Mouse (Mus musculus) forebrain, embryonic 16.5 days (tissue): ENCODE results near the gene Schip1. TPM values are rescaled to one million over a fixed set of nuclear protein-coding genes. Genes with fewer than 3 reads are reported as not detected.
A peak's percentile ranks its signal among the peaks of the same experiment; 100 is the strongest.

Source experiments
- ATAC-seq: fragments of 200-750 bp; cut with Nextera tagmentation; 2 replicates; pipeline ENCODE4 v1.8.0; 2017; ENCODE audit warnings: mild to moderate bottlenecking, moderate library complexity
- H3K27ac ChIP-seq: fragments of 300-500 bp; sonication (generic); 2 replicates; pipeline ENCODE4 v1.5.1; 2014; ENCODE audit warnings: low read length, control low read depth
- H3K27me3 ChIP-seq: fragments of 300-500 bp; sonication (generic); replicated peaks from 2 replicates; pipeline ENCODE4 v1.6.1; 2014; ENCODE audit warnings: low read length; ENCODE audit not compliant: control insufficient read depth, insufficient read depth
- H3K36me3 ChIP-seq: fragments of 300-500 bp; sonication (generic); 2 replicates; pipeline ENCODE4 v1.6.1; 2014; ENCODE audit not compliant: control insufficient read depth, insufficient read depth
- H3K4me1 ChIP-seq: fragments of 300-500 bp; sonication (generic); replicated peaks from 2 replicates; pipeline ENCODE4 v1.6.1; 2014; ENCODE audit warnings: low read length; ENCODE audit not compliant: control insufficient read depth, insufficient read depth
- H3K4me2 ChIP-seq: fragments of 300-500 bp; sonication (generic); 2 replicates; pipeline ENCODE4 v1.6.1; 2014; ENCODE audit warnings: mild to moderate bottlenecking, low read length, control low read depth
- H3K4me3 ChIP-seq: fragments of 300-500 bp; sonication (generic); replicated peaks from 2 replicates; pipeline ENCODE4 v1.5.1; 2014; ENCODE audit warnings: mild to moderate bottlenecking, low read length, control low read depth
- H3K9ac ChIP-seq: fragments of 300-500 bp; sonication (generic); replicated peaks from 2 replicates; pipeline ENCODE4 v1.6.1; 2014; ENCODE audit warnings: low read depth, low read length, control low read depth
- H3K9me3 ChIP-seq: fragments of 300-500 bp; sonication (generic); 2 replicates; pipeline ENCODE4 v1.6.1; 2016; ENCODE audit warnings: low read length; ENCODE audit not compliant: control insufficient read depth
- WGBS: fragments of 180-500 bp; shearing (Covaris S2); extraction: QIAGEN DNeasy Blood & Tissue Kit; methylation state at CpG from one replicate; pipeline ENCODE4 v1.1.7; 2014; 5-methylcytosine and 5-hydroxymethylcytosine counted together
- polyA plus RNA-seq: library from polyadenylated mRNA; unstranded; fragments of >200 nt; fragmentation: Nextera tagmentation; extraction: Ambion mirVana; gene quantifications from 2 replicates; pipeline ENCODE4 v1.2.1, GENCODE M21; 2015

The Schip1 gene
- polyA plus RNA-seq, 1 experiment from 2014 or later = 173 TPM

GRCm38 (mm10) chr3:68350624-68351023 lies 286.0 kb downstream of the Schip1 start:
- H3K9me3 ChIP-seq = peaks cover 3% of the 10 kb centered on the region; the same call in 1 of the 2 replicates
- no peak for ATAC-seq
- H3K4me3 ChIP-seq = no peak overlapping the region
- no peaks in the 10 kb centered on the region for H3K27me3 ChIP-seq
- no peak overlapping the region for H3K9ac ChIP-seq
- no peak overlapping the region for H3K27ac ChIP-seq
- peaks cover 3% of the 10 kb centered on the region for H3K4me1 ChIP-seq
- no peaks in the 10 kb centered on the region for H3K36me3 ChIP-seq
- 89% methylated on average over 6 of the region's 6 CpGs for WGBS
- H3K4me2 ChIP-seq = no peak overlapping the region

GRCm38 (mm10) chr3:68351461-68351860 lies 286.9 kb downstream of the Schip1 start:
- H3K4me2 ChIP-seq = no peak overlapping the region
- ATAC-seq = no peak
- peaks cover 3% of the 10 kb centered on the region for H3K4me1 ChIP-seq
- no peak overlapping the region for H3K4me3 ChIP-seq
- H3K9me3 ChIP-seq = peaks cover 3% of the 10 kb centered on the region; the same call in 1 of the 2 replicates
- H3K27me3 ChIP-seq = no peaks in the 10 kb centered on the region
- no peak overlapping the region for H3K9ac ChIP-seq
- H3K36me3 ChIP-seq = no peaks in the 10 kb centered on the region
- H3K27ac ChIP-seq = no peak overlapping the region
- 44% methylated on average over 3 of the region's 3 CpGs for WGBS

GRCm38 (mm10) chr3:68352961-68353360 lies 288.4 kb downstream of the Schip1 start:
- Histone ChIP-seq H3K27ac (0 out of 2 replicates have a peak overlapping the region, but pooled peaks have one; percentile 18), H3K27me3 (no peaks in the 10 kb centered on the region), H3K9ac (no peak overlapping the region), H3K4me3 (no peak overlapping the region), H3K36me3 (no peaks in the 10 kb centered on the region), H3K4me2 (no peak overlapping the region), H3K4me1 (peaks cover 3% of the 10 kb centered on the region), H3K9me3 (peaks cover 3% of the 10 kb centered on the region; the same call in 1 of the 2 replicates)
- 74% methylated on average over 7 of the region's 7 CpGs for WGBS
- ATAC-seq = peak; percentile 79

GRCm38 (mm10) chr3:68353492-68353891 lies 288.9 kb downstream of the Schip1 start:
- Histone ChIP-seq H3K4me3 (no peak overlapping the region), H3K27me3 (no peaks in the 10 kb centered on the region), H3K9me3 (peaks cover 3% of the 10 kb centered on the region; the same call in 1 of the 2 replicates), H3K36me3 (no peaks in the 10 kb centered on the region), H3K9ac (no peak overlapping the region), H3K4me2 (no peak overlapping the region), H3K27ac (0 out of 2 replicates have a peak overlapping the region, but pooled peaks have one; percentile 18), H3K4me1 (peaks cover 3% of the 10 kb centered on the region)
- ATAC-seq = no peak
- WGBS = 43% methylated on average over 3 of the region's 3 CpGs

- 87% methylated on average over 2 of the region's 2 CpGs for WGBS
- Histone ChIP-seq H3K27me3 (no peaks in the 10 kb centered on the region), H3K4me1 (peaks cover 3% of the 10 kb centered on the region), H3K9ac (no peak overlapping the region), H3K9me3 (peaks cover 3% of the 10 kb centered on the region; the same call in 1 of the 2 replicates), H3K4me3 (no peak overlapping the region), H3K4me2 (no peak overlapping the region), H3K27ac (no peak overlapping the region), H3K36me3 (no peaks in the 10 kb centered on the region)
- no peak for ATAC-seq
Measured at GRCm38 (mm10) chr3:68356516-68356915, 291.9 kb downstream of the Schip1 start.

GRCm38 (mm10) chr3:68368029-68368428 lies 303.4 kb downstream of the Schip1 start:
- no peak overlapping the region for H3K27ac ChIP-seq
- H3K9ac ChIP-seq = no peak overlapping the region
- H3K4me2 ChIP-seq = no peak overlapping the region
- no peak for ATAC-seq
- no peaks in the 10 kb centered on the region for H3K4me1 ChIP-seq
- no peaks in the 10 kb centered on the region for H3K27me3 ChIP-seq
- H3K9me3 ChIP-seq = no peaks in the 10 kb centered on the region
- H3K4me3 ChIP-seq = no peak overlapping the region
- no peaks in the 10 kb centered on the region for H3K36me3 ChIP-seq

- H3K4me1 ChIP-seq = peaks cover 3% of the 10 kb centered on the region; the same call in 1 of the 2 replicates
- H3K27ac ChIP-seq = no peak overlapping the region
- H3K4me3 ChIP-seq = no peak overlapping the region
- no peak overlapping the region for H3K9ac ChIP-seq
- no peaks in the 10 kb centered on the region for H3K36me3 ChIP-seq
- no peak overlapping the region for H3K4me2 ChIP-seq
- WGBS = no CpG with 5 or more reads among the region's 1 CpGs
- H3K27me3 ChIP-seq = no peaks in the 10 kb centered on the region
- no peak for ATAC-seq
- H3K9me3 ChIP-seq = no peaks in the 10 kb centered on the region
Measured at GRCm38 (mm10) chr3:68372925-68373324, 308.3 kb downstream of the Schip1 start.

GRCm38 (mm10) chr3:68375100-68375508 lies 310.5 kb downstream of the Schip1 start:
- Histone ChIP-seq H3K27ac (no peak overlapping the region), H3K36me3 (no peaks in the 10 kb centered on the region), H3K4me3 (no peak overlapping the region), H3K9me3 (no peaks in the 10 kb centered on the region), H3K4me1 (peaks cover 3% of the 10 kb centered on the region; the same call in 1 of the 2 replicates), H3K4me2 (no peak overlapping the region), H3K27me3 (no peaks in the 10 kb centered on the region), H3K9ac (no peak overlapping the region)
- ATAC-seq = peak; percentile 69
- 34% methylated on average over 10 of the region's 10 CpGs for WGBS

- peaks cover 3% of the 10 kb centered on the region; the same call in 1 of the 2 replicates for H3K4me1 ChIP-seq
- H3K36me3 ChIP-seq = no peaks in the 10 kb centered on the region
- no peak overlapping the region for H3K27ac ChIP-seq
- no peak for ATAC-seq
- no peaks in the 10 kb centered on the region for H3K27me3 ChIP-seq
- no peak overlapping the region for H3K4me3 ChIP-seq
- 73% methylated on average over 7 of the region's 7 CpGs for WGBS
- no peak overlapping the region for H3K4me2 ChIP-seq
- no peak overlapping the region for H3K9ac ChIP-seq
- no peaks in the 10 kb centered on the region for H3K9me3 ChIP-seq
Measured at GRCm38 (mm10) chr3:68377452-68378198, 313.0 kb downstream of the Schip1 start.
